Comparison of ENCODE assay signal across 8 mouse cellular contexts in the genomic region with DNA sequence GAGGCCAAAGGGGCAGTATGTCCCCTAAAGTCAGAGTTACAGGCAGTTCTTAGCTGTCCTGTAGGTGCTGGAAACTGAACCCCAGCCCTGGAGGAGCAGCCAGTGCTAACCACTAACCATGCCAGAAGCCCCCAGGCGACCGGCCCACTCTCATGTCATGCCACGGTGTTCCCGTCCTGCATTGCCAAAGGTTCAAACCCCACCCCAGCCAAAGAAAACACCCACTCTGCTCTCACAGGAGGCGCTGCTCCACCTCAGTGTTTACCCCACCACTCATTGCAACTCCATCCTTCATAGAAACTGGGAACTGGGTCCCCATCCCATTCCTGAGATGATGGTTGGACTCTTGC. TPM values are rescaled to one million over a fixed set of nuclear protein-coding genes. Genes with fewer than 3 reads are reported as not detected.
DNase-seq lines count a peak whose midpoint lies in the region; ATAC-seq lines count a peak whose summit lies in the region.
"Had no signal": no experiment of that assay in that cellular context is flagged by ENCODE, and none has a peak within 500 bp of the region (broad histone marks: within the 10 kb centered on the region; RNA-seq: fewer than 3 reads in every experiment).

No protein-coding gene starts in this region.

- WGBS in hindbrain, embryonic 13.5 days = 85% methylated on average over 5 of the region's 5 CpGs
- WGBS in hindbrain, embryonic 10.5 days = 89% methylated on average over 5 of the region's 5 CpGs
- 93% methylated on average over 5 of the region's 5 CpGs for WGBS in neural tube, embryonic 14.5 days
- WGBS in neural tube, embryonic 15.5 days = 86% methylated on average over 5 of the region's 5 CpGs
- WGBS in limb, embryonic 13.5 days = 85% methylated on average over 5 of the region's 5 CpGs

- no peak for DNase-seq in hindbrain, embryonic 10.5 days (ENCODE audit: low spot score)
- DNase-seq in spleen, postnatal 4 days (ENCODE audit: low spot score in 2 of 2) = no peak
- DNase-seq: right cerebral cortex, postnatal 4 days had no signal

- H3K9me3 ChIP-seq in hindbrain, embryonic 13.5 days = no peaks in the 10 kb centered on the region
- H3K9me3 ChIP-seq in hindbrain, embryonic 10.5 days = no peaks in the 10 kb centered on the region
- no peaks in the 10 kb centered on the region for H3K9me3 ChIP-seq in neural tube, embryonic 14.5 days (ENCODE audit: control insufficient read depth, low read length)
- no peaks in the 10 kb centered on the region for H3K9me3 ChIP-seq in neural tube, embryonic 15.5 days (replicated peaks)
- H3K9me3 ChIP-seq in limb, embryonic 13.5 days = no peaks in the 10 kb centered on the region

- ATAC-seq in hindbrain, embryonic 13.5 days (ENCODE audit: low FRiP score) = peak; percentile 23; the same call in 1 of the 2 replicates
- peak; percentile 28; the same call in 1 of the 2 replicates for ATAC-seq in neural tube, embryonic 14.5 days (ENCODE audit: low read depth)
- no peak for ATAC-seq in neural tube, embryonic 15.5 days (ENCODE audit: low FRiP score)
- 0 out of 2 replicates have a peak, but pooled peaks have one; percentile 17 for ATAC-seq in limb, embryonic 13.5 days (ENCODE audit: low FRiP score, low read depth)
- no peak for ATAC-seq in activated CD4-positive, CD25-positive, alpha-beta regulatory T cell, adult 4 months

- H3K27ac ChIP-seq in hindbrain, embryonic 13.5 days = no peak overlapping the region
- H3K27ac ChIP-seq in hindbrain, embryonic 10.5 days = no peak overlapping the region; the same call in 1 of the 2 replicates
- H3K27ac ChIP-seq in neural tube, embryonic 14.5 days (ENCODE audit: low read depth, low read length) = no peak overlapping the region
- H3K27ac ChIP-seq in neural tube, embryonic 15.5 days (replicated peaks) = no peak overlapping the region
- no peak overlapping the region for H3K27ac ChIP-seq in limb, embryonic 13.5 days

- no peak overlapping the region for H3K9ac ChIP-seq in hindbrain, embryonic 13.5 days
- no peak overlapping the region for H3K9ac ChIP-seq in neural tube, embryonic 14.5 days (replicated peaks; ENCODE audit: low read depth, low read length)
- no peak overlapping the region for H3K9ac ChIP-seq in neural tube, embryonic 15.5 days (replicated peaks)
- H3K9ac ChIP-seq in limb, embryonic 13.5 days = no peak overlapping the region

- no peaks in the 10 kb centered on the region for H3K27me3 ChIP-seq in hindbrain, embryonic 13.5 days
- no peaks in the 10 kb centered on the region for H3K27me3 ChIP-seq in hindbrain, embryonic 10.5 days (ENCODE audit: insufficient read depth, poor library complexity, severe bottlenecking)
- no peaks in the 10 kb centered on the region for H3K27me3 ChIP-seq in neural tube, embryonic 14.5 days (ENCODE audit: control insufficient read depth, insufficient read depth, low read length)
- H3K27me3 ChIP-seq in neural tube, embryonic 15.5 days (replicated peaks) = no peaks in the 10 kb centered on the region
- no peaks in the 10 kb centered on the region for H3K27me3 ChIP-seq in limb, embryonic 13.5 days

- no peak overlapping the region for H3K4me3 ChIP-seq in hindbrain, embryonic 13.5 days
- no peak overlapping the region for H3K4me3 ChIP-seq in hindbrain, embryonic 10.5 days
- no peak overlapping the region for H3K4me3 ChIP-seq in neural tube, embryonic 14.5 days (ENCODE audit: low read depth, low read length)
- H3K4me3 ChIP-seq in neural tube, embryonic 15.5 days (replicated peaks) = no peak overlapping the region
- H3K4me3 ChIP-seq in limb, embryonic 13.5 days = no peak overlapping the region

- no peak overlapping the region for H3K4me2 ChIP-seq in hindbrain, embryonic 13.5 days
- H3K4me2 ChIP-seq in neural tube, embryonic 14.5 days (ENCODE audit: low read depth, low read length) = no peak overlapping the region
- H3K4me2 ChIP-seq in neural tube, embryonic 15.5 days = no peak overlapping the region
- H3K4me2 ChIP-seq in limb, embryonic 13.5 days (replicated peaks) = no peak overlapping the region

- no peaks in the 10 kb centered on the region for H3K4me1 ChIP-seq in hindbrain, embryonic 13.5 days (replicated peaks)
- H3K4me1 ChIP-seq in hindbrain, embryonic 10.5 days (replicated peaks) = peaks cover 11% of the 10 kb centered on the region
- H3K4me1 ChIP-seq in neural tube, embryonic 14.5 days (ENCODE audit: control insufficient read depth, insufficient read depth, low read length) = no peaks in the 10 kb centered on the region
- 0 out of 2 replicates have a peak, but pooled peaks cover 3% of the 10 kb centered on the region for H3K4me1 ChIP-seq in neural tube, embryonic 15.5 days
- H3K4me1 ChIP-seq in limb, embryonic 13.5 days = peaks cover 14% of the 10 kb centered on the region

- peaks cover 26% of the 10 kb centered on the region for H3K36me3 ChIP-seq in hindbrain, embryonic 13.5 days
- H3K36me3 ChIP-seq in hindbrain, embryonic 10.5 days = peaks cover 32% of the 10 kb centered on the region
- no peaks in the 10 kb centered on the region for H3K36me3 ChIP-seq in neural tube, embryonic 14.5 days (ENCODE audit: control insufficient read depth, insufficient read depth, low read length)
- peaks cover 16% of the 10 kb centered on the region for H3K36me3 ChIP-seq in neural tube, embryonic 15.5 days
- H3K36me3 ChIP-seq in limb, embryonic 13.5 days = peaks cover 32% of the 10 kb centered on the region

RNA-seq across cellular contexts. Expression of gene Atg14, which starts 36.3 kb away (rescaled TPM):
- 17.5 and 19.3 TPM in 2 replicates for polyA plus RNA-seq in hindbrain, embryonic 13.5 days (2015; fragmentation: Nextera tagmentation; extraction: Ambion mirVana)
- polyA plus RNA-seq in hindbrain, embryonic 10.5 days (2016; fragmentation: Nextera tagmentation; extraction: Ambion mirVana) = 16.5 and 16.6 TPM in 2 replicates
- polyA plus RNA-seq in neural tube, embryonic 14.5 days (2014; fragmentation: Nextera tagmentation; extraction: Ambion mirVana) = 18.3 TPM in 2 replicates
- 17.1 and 18.1 TPM in 2 replicates for polyA plus RNA-seq in neural tube, embryonic 15.5 days (2015; fragmentation: Nextera tagmentation; extraction: Ambion mirVana)
- 17.6 and 19.4 TPM in 2 replicates for polyA plus RNA-seq in limb, embryonic 13.5 days (2015; fragmentation: Nextera tagmentation; extraction: Ambion mirVana)
- polyA plus RNA-seq in activated CD4-positive, CD25-positive, alpha-beta regulatory T cell, adult 4 months (2017; shearing (Covaris generic)) = 1 to 10 TPM; 8.1 to 9.2 TPM

Comparison
In these comparisons a context has a peak if more than half of its experiments do, and no peak if none do; other contexts are left out.
1. ATAC-seq: peak in hindbrain, embryonic 13.5 days (single experiment), neural tube, embryonic 14.5 days (single experiment) and limb, embryonic 13.5 days (single experiment); none in neural tube, embryonic 15.5 days (single experiment) and activated CD4-positive, CD25-positive, alpha-beta regulatory T cell, adult 4 months (single experiment).